Mouse (Mus musculus) urinary bladder, postnatal 14 days (tissue): Measurements from ENCODE around the gene Rtn4r.
A peak's percentile ranks its signal among the peaks of the same experiment; 100 is the strongest.
"Not testable (repeated sequence)": the region's sequence is repeated elsewhere in the genome, so short reads cannot be mapped to it uniquely, and the experiment has no call there.

Experiments
- DNase-seq: peaks from one replicate; pipeline ENCODE4 v3.0.0; 2021; ENCODE audit warnings: low spot score

Gene Rtn4r

DNA sequence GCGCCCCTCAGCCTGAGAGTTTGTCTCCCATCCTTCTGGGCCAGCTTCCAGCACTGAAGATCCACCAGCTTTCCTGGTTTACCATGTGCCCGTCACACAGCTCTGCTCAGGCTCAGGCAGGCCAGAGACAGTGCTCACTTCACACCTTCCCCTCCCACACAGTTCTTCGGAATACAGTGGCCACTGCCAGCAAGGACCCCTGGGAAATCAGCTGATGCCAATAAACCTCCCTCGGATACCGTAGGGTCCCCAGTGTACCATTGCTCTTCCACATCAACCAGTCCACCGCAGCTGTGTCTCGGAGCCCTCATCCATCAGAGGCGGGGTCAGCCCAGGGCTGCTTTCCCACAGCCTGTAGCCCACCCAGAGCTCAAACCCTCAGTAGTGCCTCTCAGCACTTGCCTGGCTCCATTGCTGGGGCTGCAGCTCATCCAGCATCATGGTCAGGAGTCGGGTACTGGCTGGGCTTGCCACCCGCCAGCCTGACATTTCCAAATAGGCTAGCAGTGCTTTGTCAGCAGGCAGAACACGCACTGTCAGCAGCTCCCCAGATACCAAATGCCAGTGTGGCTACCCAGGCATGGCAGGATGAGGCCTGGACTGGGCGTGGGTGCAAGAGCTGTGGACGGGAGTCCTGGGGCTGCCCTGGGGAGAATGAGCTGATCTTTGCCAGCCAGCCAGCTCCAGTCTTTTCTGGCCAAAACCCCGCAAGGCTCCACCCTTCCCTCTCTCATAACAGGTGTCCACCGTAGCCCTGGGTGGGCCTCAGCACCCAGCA lies 67.0 kb downstream of the Rtn4r start:
- DNase-seq, result no peak

DNA sequence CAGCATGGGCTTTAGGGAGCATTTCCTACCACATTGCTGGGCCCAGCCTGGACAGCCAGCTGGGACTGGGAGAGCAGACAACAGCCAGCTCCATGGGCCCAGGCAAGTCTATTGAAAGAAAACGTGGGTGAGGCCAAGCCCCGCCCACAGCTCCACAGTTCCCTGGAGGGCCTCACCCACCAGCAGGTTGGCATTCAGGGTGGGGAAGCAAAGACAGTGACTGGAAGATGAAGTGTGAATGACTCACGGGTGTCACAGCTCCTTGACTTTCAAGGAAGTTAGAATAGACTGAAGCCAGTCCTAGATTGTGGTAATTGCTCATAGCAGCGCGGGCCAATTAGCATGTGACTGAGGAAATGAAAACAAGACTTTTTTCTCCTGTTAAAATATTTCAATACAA lies 67.6 kb downstream of the Rtn4r start:
- peak; percentile 65 for DNase-seq

DNA sequence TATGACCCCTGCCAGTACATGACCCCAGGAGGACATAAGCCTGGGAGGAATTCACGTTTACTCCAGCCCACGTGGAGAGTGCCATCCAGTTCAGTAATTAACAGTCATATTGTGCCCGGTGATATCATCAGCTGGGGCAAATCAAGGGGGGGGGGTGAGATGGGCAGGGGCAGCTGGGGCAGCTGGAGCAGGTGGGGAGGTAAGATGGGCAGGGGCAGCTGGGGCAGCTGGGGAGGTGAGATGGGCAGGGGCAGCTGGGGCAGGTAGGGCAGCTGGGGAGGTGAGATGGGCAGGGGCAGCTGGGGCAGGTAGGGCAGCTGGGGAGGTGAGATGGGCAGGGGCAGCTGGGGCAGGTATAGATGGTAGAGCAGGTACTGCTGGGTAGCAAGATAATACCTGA lies 68.1 kb downstream of the Rtn4r start:
- DNase-seq, result not testable (repeated sequence)

DNA sequence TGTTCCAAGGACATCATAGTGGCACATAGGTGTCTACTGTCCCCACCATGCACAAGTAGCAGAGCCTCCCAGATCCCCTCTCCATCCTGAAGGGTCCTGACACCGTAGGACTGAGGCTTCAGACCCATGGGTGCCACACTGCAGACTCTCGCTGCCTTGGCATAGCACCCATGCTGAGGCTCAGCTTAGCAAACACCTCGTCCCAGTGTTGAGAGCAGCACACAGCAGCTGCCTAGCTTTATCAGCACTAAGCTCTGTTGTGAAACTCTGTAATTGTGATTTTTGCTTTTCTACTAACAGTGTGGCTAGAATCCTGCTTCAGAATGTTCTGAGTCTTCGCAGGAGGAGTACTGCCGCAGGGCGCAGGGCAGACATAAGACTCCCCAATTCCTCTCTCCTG lies 70.4 kb downstream of the Rtn4r start:
- DNase-seq, result no peak

DNA sequence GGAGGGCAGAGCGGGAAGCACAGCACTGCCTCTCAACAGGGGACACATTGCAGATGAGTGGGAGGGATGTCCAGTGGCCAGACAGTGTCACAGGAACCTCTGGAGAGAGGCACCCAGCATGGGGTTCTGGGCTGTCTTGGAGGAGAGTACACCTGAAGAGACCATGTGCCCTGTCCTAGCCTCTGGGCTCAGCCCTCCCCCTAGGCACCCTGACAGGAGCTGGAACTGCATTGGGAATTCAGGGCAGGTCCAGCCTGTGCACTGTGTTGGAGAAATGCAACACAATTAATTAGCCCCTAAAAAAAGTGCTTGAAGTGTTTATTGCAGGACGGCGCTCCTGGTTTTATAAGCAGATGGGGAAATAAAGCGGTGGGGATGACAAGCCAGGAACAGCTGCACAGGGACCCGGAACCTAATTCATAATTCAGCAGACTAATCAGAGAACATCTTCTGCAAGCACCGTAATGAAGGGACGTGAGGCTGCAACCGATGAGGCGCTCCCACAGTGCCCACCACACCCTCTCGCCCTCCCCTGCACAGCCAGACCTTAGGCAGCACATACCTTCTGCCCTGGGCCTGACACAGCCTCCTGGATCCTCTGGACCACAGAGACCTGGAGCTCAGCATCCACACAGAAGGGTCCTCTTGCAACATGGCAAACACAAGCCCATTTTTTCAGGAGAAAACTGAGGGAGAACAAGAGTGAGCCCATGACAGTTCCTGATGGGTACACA lies 71.1 kb downstream of the Rtn4r start:
- DNase-seq, result no peak

DNA sequence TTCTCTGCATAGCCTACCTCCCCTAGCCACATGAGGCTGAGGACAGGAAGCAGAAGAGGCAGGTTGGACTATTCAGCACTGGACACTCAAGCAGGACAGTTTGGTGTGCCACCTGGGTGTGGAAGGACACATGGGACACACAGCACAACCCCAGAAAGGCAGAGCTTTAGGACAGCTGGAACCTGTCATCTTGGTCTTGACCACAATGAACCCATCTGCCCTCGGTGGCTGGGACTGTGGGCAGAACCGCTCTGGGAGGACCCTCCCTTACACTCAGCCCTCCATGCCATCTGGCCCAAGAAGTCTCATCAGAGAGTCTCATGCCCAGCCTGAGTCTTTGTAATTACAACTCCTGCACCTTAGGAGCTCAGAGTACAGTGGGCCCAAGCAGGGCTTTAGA lies 72.6 kb downstream of the Rtn4r start:
- DNase-seq, result no peak

DNA sequence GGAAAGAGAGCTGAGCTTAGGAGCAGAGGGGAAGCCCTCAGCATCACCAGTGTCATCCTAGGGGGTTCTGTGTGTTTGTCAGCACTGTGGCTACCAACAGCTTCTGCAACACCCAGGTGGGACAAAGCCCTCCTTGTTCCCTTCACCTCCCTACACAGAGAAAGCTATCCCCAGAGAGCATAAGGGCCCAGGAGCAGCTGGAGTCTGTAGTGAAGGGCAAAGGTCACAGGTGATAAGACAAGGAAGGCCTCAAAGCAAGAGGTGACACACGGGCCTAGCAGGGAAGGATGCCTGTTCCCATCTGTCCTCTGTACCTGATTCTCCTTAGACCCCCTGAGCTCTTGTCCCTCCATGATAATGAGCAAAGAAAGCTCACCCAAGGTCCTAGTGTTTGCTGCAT lies 74.2 kb downstream of the Rtn4r start:
- no peak for DNase-seq
